Mouse (Mus musculus) effector memory CD4-positive, alpha-beta T cell, adult 7 months (primary cell): Measurements from ENCODE around the gene Trim80. TPM values are rescaled to one million over a fixed set of nuclear protein-coding genes. Genes with fewer than 3 reads are reported as not detected.

Source experiments
- polyA plus RNA-seq: library from polyadenylated mRNA; unstranded; fragments of 100-300 nt; shearing (Covaris generic); gene quantifications from one replicate; pipeline ENCODE4 v1.2.1, GENCODE M21; 2017

The Trim80 gene
- 0.45 TPM for polyA plus RNA-seq

DNA sequence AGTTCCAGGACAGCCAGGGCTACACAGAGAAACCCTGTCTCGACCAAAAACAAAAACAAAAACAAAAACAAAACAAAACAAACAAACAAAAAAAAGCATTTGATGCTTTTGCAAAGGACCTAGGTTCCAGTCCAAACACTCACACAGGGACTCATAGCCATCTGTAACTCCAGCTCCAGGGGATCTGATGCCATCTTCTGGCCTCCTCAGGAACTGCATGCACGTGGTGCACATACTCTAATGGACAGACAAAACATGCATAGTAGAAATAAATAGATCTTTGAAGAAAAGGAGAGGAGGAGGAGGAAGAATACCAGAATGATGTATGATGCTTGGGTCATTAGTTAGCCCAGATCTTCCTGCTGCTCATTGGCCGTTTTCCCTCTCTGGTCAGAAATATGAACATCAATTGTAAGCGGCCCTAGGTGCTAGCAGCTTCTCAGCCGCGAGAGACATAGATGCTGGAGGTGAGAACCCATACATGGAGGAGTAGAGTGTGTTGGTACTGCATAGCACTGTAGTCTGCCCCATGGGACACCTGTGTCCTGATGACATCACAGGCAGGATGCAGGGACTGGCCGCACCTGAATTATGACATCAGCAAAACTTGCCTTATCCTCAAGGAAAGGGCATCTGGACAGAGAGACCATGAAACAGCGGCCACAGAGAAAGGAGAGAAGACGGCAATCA, at the start of gene Trim80:
Gene Trim80 (plus strand): TSS at position 640 of the 690 bp plus-strand sequence.

DNA sequence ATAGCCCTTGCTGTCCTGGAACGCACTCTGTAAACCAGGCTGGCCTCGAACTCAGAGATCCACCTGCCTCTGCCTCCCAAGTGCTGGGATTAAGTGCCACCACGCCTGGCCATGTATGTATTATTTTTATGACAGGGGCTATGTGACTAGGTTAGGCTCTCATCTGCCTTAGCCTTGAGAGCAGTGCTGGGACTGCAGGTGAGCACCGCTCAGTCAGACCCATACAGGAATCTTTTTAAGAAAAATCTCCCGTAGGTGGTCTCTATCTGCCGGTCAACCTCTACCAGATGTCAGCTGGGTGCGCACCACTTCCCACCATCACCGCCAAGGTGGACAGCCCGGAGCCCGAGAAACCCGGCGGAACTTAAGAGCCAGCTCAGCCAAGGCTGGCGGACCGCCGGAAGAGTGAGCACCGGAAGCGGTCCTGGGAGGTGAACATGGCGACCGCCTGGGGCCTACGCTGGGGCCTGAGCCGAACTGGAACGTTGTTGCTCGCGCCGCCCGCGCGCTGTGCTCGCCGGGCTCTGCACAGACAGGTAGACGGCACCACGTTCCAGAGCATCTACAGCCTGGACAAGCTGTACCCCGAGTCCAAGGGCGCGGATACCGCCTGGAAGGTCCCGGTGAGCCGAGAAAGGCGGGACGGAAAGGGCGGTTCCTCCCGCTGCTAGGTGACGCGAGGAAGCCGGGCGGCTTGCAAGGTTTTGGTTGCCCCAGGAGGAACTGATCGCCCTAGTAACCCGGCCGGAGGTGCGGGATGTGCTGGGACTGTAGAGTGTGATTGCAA, 36.8 kb upstream of the Trim80 start, which contains the start of gene Mrpl58:
Gene Mrpl58 (plus strand): TSS at position 415 of the 787 bp plus-strand sequence.

DNA sequence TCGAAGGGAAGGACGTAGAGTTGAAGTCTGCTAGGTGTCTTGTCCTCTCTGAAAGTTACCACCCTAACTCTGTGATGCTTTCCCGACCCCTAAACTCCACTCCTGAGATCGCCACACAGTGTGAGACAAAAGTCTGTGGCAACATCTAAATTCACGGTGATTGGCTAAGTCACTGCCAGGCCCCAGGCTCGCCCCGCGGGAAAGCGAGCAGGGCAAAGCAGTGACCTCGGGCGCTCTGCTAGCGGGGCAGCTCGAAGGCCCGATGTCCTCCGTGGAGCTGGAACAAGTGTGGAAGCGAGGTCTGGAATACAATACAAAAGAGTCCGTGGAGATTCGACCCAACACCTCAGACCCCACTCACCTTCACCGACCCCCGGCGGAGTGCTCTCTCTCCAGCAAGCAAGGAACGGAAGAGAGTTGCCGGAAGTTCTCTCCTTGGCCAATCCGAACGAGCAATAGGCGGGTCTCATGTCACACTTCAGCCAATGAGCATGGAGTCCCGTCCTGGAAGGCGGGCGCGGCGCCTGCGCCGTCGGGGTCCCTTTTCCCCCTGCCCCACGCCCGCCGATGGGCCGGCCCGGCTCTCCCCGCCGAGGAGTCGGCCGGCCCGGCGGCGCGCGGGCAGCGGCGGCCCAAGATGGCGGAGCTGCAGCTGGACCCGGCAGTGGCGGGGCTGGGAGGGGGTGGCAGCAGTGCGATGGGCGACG, 20.7 kb upstream of the Trim80 start, which contains the start of the genes Atp5h and Kctd2:
Gene Atp5h (minus strand): TSS at position 432 of the 707 bp plus-strand sequence.
Gene Kctd2 (plus strand): TSS at position 598 of the 707 bp plus-strand sequence.

DNA sequence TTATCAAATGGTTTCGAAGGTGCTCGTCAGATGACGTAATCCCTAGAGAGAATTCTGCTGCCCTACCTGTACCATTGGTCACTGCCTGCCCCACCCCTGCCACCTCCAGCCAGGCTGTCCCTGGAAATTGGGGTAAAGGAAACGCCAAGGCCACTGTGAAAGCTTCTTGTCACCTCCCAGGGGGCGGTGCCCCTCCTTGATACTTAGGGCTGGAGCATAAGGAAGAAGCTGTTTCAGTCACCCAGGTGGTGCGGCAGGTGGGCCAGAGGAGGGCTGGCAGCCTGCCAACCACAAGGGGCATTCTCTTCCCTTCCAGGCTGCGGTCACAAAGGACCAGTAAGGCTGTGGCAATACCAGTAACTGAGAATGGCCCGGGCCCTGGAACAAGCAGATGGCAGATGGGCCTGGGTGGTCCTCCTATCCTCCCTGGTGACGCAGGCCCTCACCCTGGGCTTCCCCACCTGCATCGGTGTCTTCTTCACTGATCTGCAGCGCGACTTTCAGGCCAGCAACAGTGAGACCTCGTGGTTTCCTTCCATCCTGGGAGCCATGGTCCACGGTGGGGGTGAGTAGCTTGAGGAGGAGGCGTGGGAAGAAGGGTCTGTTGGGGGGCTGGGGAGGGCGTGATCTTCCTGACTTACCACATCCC, 22.0 kb downstream of the Trim80 start, which contains the start of gene Slc16a5:
Gene Slc16a5 (plus strand): TSS at position 232 of the 649 bp plus-strand sequence.

GRCm38 (mm10) chr11:115475025-115475757, 34.8 kb downstream of the Trim80 start, which contains the start of gene Armc7:
Armc7 (plus strand) TSS chr11:115475667.

GRCm38 (mm10) chr11:115491356-115492083, 51.2 kb downstream of the Trim80 start, which contains the start of gene Nt5c:
Nt5c (minus strand) TSS chr11:115491862.

Other genes with a start within 250 kb of the Trim80 start
- not detected for gene Grin2c, start 173.3 kb upstream of the Trim80 start, polyA plus RNA-seq
- 17.1 TPM for gene Fdxr, start 163.5 kb upstream of the Trim80 start, polyA plus RNA-seq
- gene Fads6, start 142.9 kb upstream of the Trim80 start, polyA plus RNA-seq = 0.17 TPM
- not detected for gene Otop2, start 133.4 kb upstream of the Trim80 start, polyA plus RNA-seq
- gene Ush1g, start 118.5 kb upstream of the Trim80 start, polyA plus RNA-seq = not detected
- 0.32 TPM for gene Otop3, start 105.8 kb upstream of the Trim80 start, polyA plus RNA-seq
- 47.3 TPM for gene Hid1, start 72.8 kb upstream of the Trim80 start, polyA plus RNA-seq
- 0.34 TPM for gene Cdr2l, start 58.6 kb upstream of the Trim80 start, polyA plus RNA-seq
- gene Mrpl58, start 36.8 kb upstream of the Trim80 start, polyA plus RNA-seq = 82.4 TPM
- 600 TPM for gene Atp5h, start 20.6 kb upstream of the Trim80 start, polyA plus RNA-seq
- 81.7 TPM for gene Kctd2, start 20.4 kb upstream of the Trim80 start, polyA plus RNA-seq
- 1.3 TPM for gene Slc16a5, start 21.9 kb downstream of the Trim80 start, polyA plus RNA-seq
- gene Armc7, start 35.1 kb downstream of the Trim80 start, polyA plus RNA-seq = 45.1 TPM
- gene Nt5c, start 51.3 kb downstream of the Trim80 start, polyA plus RNA-seq = 208 TPM
- gene Jpt1, start 73.8 kb downstream of the Trim80 start, polyA plus RNA-seq = 368 TPM
- 690 TPM for gene Sumo2, start 95.7 kb downstream of the Trim80 start, polyA plus RNA-seq
- 58.3 TPM for gene Nup85, start 123.9 kb downstream of the Trim80 start, polyA plus RNA-seq
- gene Mrps7, start 163.4 kb downstream of the Trim80 start, polyA plus RNA-seq = 94.3 TPM
- gene Gga3, start 163.5 kb downstream of the Trim80 start, polyA plus RNA-seq = 33.7 TPM
- gene Mif4gd, start 172.4 kb downstream of the Trim80 start, polyA plus RNA-seq = 499 TPM
- 77.3 TPM for gene Slc25a19, start 187.8 kb downstream of the Trim80 start, polyA plus RNA-seq